Mouse (Mus musculus): ENCODE results near the gene Tnf. TPM values are rescaled to one million over a fixed set of nuclear protein-coding genes. Genes with fewer than 3 reads are reported as not detected.

The Tnf gene
- polyA plus RNA-seq, 1 experiment from 2014 or later, result 0.74 TPM

DNA sequence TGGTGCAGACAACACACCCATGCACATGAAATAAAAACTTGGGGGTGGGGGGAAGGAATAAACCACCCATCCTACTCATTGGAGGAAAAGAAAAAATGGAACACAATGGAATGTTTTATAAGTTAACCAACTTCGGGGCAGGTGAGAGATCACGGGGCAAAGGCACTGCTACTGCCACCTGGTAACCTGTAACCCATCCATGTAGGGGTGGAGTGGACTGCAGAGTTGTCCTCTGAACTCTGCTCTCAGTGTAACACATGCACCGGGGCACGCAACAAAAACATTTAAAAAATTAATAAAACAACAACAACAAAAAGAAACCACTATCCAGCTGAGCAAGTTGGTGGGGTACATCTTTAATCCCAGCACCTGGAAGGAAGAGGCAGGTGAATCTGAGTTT, 49.7 kb downstream of the Tnf start:
- no peak overlapping the region for H3K4me2 ChIP-seq (ENCODE audit: low read depth, low read length)
- no peak for DNase-seq (ENCODE audit: low spot score)
- H3K27me3 ChIP-seq (replicated peaks; ENCODE audit: control insufficient read depth, insufficient read depth, low read length), result no peaks in the 10 kb centered on the region
- H3K27ac ChIP-seq (replicated peaks; ENCODE audit: low read depth, low read length), result no peak overlapping the region
- no peak for ATAC-seq (ENCODE audit: low read depth)
- peaks cover 98% of the 10 kb centered on the region for H3K36me3 ChIP-seq (ENCODE audit: control insufficient read depth, insufficient read depth, low read length)
- no peak overlapping the region for H3K4me3 ChIP-seq (ENCODE audit: low read depth, low read length)
- no peak overlapping the region for H3K9ac ChIP-seq (ENCODE audit: low read depth, low read length)
- H3K9me3 ChIP-seq (ENCODE audit: control insufficient read depth, low read length), result no peaks in the 10 kb centered on the region
- no peaks in the 10 kb centered on the region for H3K4me1 ChIP-seq (ENCODE audit: control insufficient read depth, insufficient read depth, low read length)
- WGBS, result 95% methylated on average over 4 of the region's 4 CpGs

Small RNAs within 50 kb of the gene (microRNA-seq; reads per million reads assigned to microRNA genes)
- not detected for gene Mir6973a (ENCODE audit: borderline number of aligned reads)
- not detected for gene Mir6974 (ENCODE audit: borderline number of aligned reads)
- gene Mir6975 (ENCODE audit: borderline number of aligned reads), result 2.5 reads per million, percentile 11 among the genes with 10 or more reads in this experiment
- not detected for gene Mir8094 (ENCODE audit: borderline number of aligned reads)

Other genes with a start within 250 kb of the Tnf start
- 0.69 and 2.3 TPM in 2 replicates for gene Hspa1b, start 242.8 kb downstream of the Tnf start, polyA plus RNA-seq (2014; fragmentation: Nextera tagmentation; extraction: Ambion mirVana)
- not detected in 2 replicates for gene Gm20481, start 232.1 kb downstream of the Tnf start, polyA plus RNA-seq (2014; fragmentation: Nextera tagmentation; extraction: Ambion mirVana)
- gene Hspa1a, start 229.9 kb downstream of the Tnf start, polyA plus RNA-seq (2014; fragmentation: Nextera tagmentation; extraction: Ambion mirVana), result 7.3 TPM in 2 replicates
- 0.99 and 1.0 TPM in 2 replicates for gene Hspa1l, start 229.3 kb downstream of the Tnf start, polyA plus RNA-seq (2014; fragmentation: Nextera tagmentation; extraction: Ambion mirVana)
- 151 and 159 TPM in 2 replicates for gene Lsm2, start 220.1 kb downstream of the Tnf start, polyA plus RNA-seq (2014; fragmentation: Nextera tagmentation; extraction: Ambion mirVana)
- 80.3 and 87.7 TPM in 2 replicates for gene Vars, start 201.0 kb downstream of the Tnf start, polyA plus RNA-seq (2014; fragmentation: Nextera tagmentation; extraction: Ambion mirVana)
- 0.07 and 0.20 TPM in 2 replicates for gene Vwa7, start 185.4 kb downstream of the Tnf start, polyA plus RNA-seq (2014; fragmentation: Nextera tagmentation; extraction: Ambion mirVana)
- 12.2 and 16.5 TPM in 2 replicates for gene Sapcd1, start 174.0 kb downstream of the Tnf start, polyA plus RNA-seq (2014; fragmentation: Nextera tagmentation; extraction: Ambion mirVana)
- 2.5 and 3.4 TPM in 2 replicates for gene Msh5, start 155.3 kb downstream of the Tnf start, polyA plus RNA-seq (2014; fragmentation: Nextera tagmentation; extraction: Ambion mirVana)
- 90.9 and 96.9 TPM in 2 replicates for gene Clic1, start 152.0 kb downstream of the Tnf start, polyA plus RNA-seq (2014; fragmentation: Nextera tagmentation; extraction: Ambion mirVana)
- gene Ddah2, start 143.0 kb downstream of the Tnf start, polyA plus RNA-seq (2014; fragmentation: Nextera tagmentation; extraction: Ambion mirVana), result 291 and 341 TPM in 2 replicates
- 9.5 and 21.2 TPM in 2 replicates for gene Ly6g6c, start 136.6 kb downstream of the Tnf start, polyA plus RNA-seq (2014; fragmentation: Nextera tagmentation; extraction: Ambion mirVana)
- gene Mpig6b, start 135.8 kb downstream of the Tnf start, polyA plus RNA-seq (2014; fragmentation: Nextera tagmentation; extraction: Ambion mirVana), result 0.55 and 0.96 TPM in 2 replicates
- 9.4 and 11.8 TPM in 2 replicates for gene Ly6g6e, start 125.1 kb downstream of the Tnf start, polyA plus RNA-seq (2014; fragmentation: Nextera tagmentation; extraction: Ambion mirVana)
- 0.46 and 1.4 TPM in 2 replicates for gene Ly6g6d, start 123.9 kb downstream of the Tnf start, polyA plus RNA-seq (2014; fragmentation: Nextera tagmentation; extraction: Ambion mirVana)
- 0.18 TPM in 1 of 2 replicates, not detected in the other for gene Ly6g6f, start 116.4 kb downstream of the Tnf start, polyA plus RNA-seq (2014; fragmentation: Nextera tagmentation; extraction: Ambion mirVana)
- 77.2 and 92.3 TPM in 2 replicates for gene Abhd16a, start 112.7 kb downstream of the Tnf start, polyA plus RNA-seq (2014; fragmentation: Nextera tagmentation; extraction: Ambion mirVana)
- gene Ly6g5c, start 93.7 kb downstream of the Tnf start, polyA plus RNA-seq (2014; fragmentation: Nextera tagmentation; extraction: Ambion mirVana), result not detected in 2 replicates
- 0.41 and 0.70 TPM in 2 replicates for gene Ly6g5b, start 86.6 kb downstream of the Tnf start, polyA plus RNA-seq (2014; fragmentation: Nextera tagmentation; extraction: Ambion mirVana)
- gene Gpank1, start 80.6 kb downstream of the Tnf start, polyA plus RNA-seq (2014; fragmentation: Nextera tagmentation; extraction: Ambion mirVana), result 13.0 and 13.4 TPM in 2 replicates
- gene Csnk2b, start 80.0 kb downstream of the Tnf start, polyA plus RNA-seq (2014; fragmentation: Nextera tagmentation; extraction: Ambion mirVana), result 277 and 279 TPM in 2 replicates
- gene D17H6S53E, start 75.6 kb downstream of the Tnf start, polyA plus RNA-seq (2014; fragmentation: Nextera tagmentation; extraction: Ambion mirVana), result 5.6 and 6.0 TPM in 2 replicates
- gene Apom, start 70.0 kb downstream of the Tnf start, polyA plus RNA-seq (2014; fragmentation: Nextera tagmentation; extraction: Ambion mirVana), result 0.28 TPM in 1 of 2 replicates, not detected in the other
- 72.2 and 77.3 TPM in 2 replicates for gene Bag6, start 66.8 kb downstream of the Tnf start, polyA plus RNA-seq (2014; fragmentation: Nextera tagmentation; extraction: Ambion mirVana)
- 151 and 172 TPM in 2 replicates for gene Prrc2a, start 37.1 kb downstream of the Tnf start, polyA plus RNA-seq (2014; fragmentation: Nextera tagmentation; extraction: Ambion mirVana)
- gene Aif1, start 25.9 kb downstream of the Tnf start, polyA plus RNA-seq (2014; fragmentation: Nextera tagmentation; extraction: Ambion mirVana), result 16.5 and 17.7 TPM in 2 replicates
- 22.2 and 26.9 TPM in 2 replicates for gene Lst1, start 13.6 kb downstream of the Tnf start, polyA plus RNA-seq (2014; fragmentation: Nextera tagmentation; extraction: Ambion mirVana)
- gene Ltb, start 7.6 kb downstream of the Tnf start, polyA plus RNA-seq (2014; fragmentation: Nextera tagmentation; extraction: Ambion mirVana), result 2.0 and 3.3 TPM in 2 replicates
- gene Lta, start 3.3 kb upstream of the Tnf start, polyA plus RNA-seq (2014; fragmentation: Nextera tagmentation; extraction: Ambion mirVana), result 0.34 and 0.40 TPM in 2 replicates
- 0.47 TPM in 1 of 2 replicates, not detected in the other for gene Gm16181, start 18.8 kb upstream of the Tnf start, polyA plus RNA-seq (2014; fragmentation: Nextera tagmentation; extraction: Ambion mirVana)
- gene Atp6v1g2, start 31.7 kb upstream of the Tnf start, polyA plus RNA-seq (2014; fragmentation: Nextera tagmentation; extraction: Ambion mirVana), result 5.1 and 5.2 TPM in 2 replicates
- gene Nfkbil1, start 33.8 kb upstream of the Tnf start, polyA plus RNA-seq (2014; fragmentation: Nextera tagmentation; extraction: Ambion mirVana), result 3.3 and 4.8 TPM in 2 replicates
- 347 and 431 TPM in 2 replicates for gene Ddx39b, start 39.7 kb upstream of the Tnf start, polyA plus RNA-seq (2014; fragmentation: Nextera tagmentation; extraction: Ambion mirVana)
- 46.9 and 51.7 TPM in 2 replicates for gene H2-D1, start 60.7 kb upstream of the Tnf start, polyA plus RNA-seq (2014; fragmentation: Nextera tagmentation; extraction: Ambion mirVana)
- 0.25 TPM in 1 of 2 replicates, not detected in the other for gene H2-Q1, start 118.4 kb upstream of the Tnf start, polyA plus RNA-seq (2014; fragmentation: Nextera tagmentation; extraction: Ambion mirVana)
- gene H2-Q2, start 140.2 kb upstream of the Tnf start, polyA plus RNA-seq (2014; fragmentation: Nextera tagmentation; extraction: Ambion mirVana), result 0.22 and 0.62 TPM in 2 replicates
- gene H2-Q4, start 177.6 kb upstream of the Tnf start, polyA plus RNA-seq (2014; fragmentation: Nextera tagmentation; extraction: Ambion mirVana), result 1.3 and 2.0 TPM in 2 replicates
- 0.14 and 0.29 TPM in 2 replicates for gene H2-Q6, start 222.8 kb upstream of the Tnf start, polyA plus RNA-seq (2014; fragmentation: Nextera tagmentation; extraction: Ambion mirVana)
- 2.1 and 2.4 TPM in 2 replicates for gene H2-Q7, start 237.1 kb upstream of the Tnf start, polyA plus RNA-seq (2014; fragmentation: Nextera tagmentation; extraction: Ambion mirVana)